Mouse (Mus musculus) subcutaneous adipose tissue, adult 2 months (tissue): Measurements from ENCODE around the gene Nhlh1. TPM values are rescaled to one million over a fixed set of nuclear protein-coding genes. Genes with fewer than 3 reads are reported as not detected.

Experiments used
- polyA plus RNA-seq: library from polyadenylated mRNA; depleted of rRNA; stranded (reverse); fragments of >200 nt; gene quantifications from 2 replicates; pipeline ENCODE4 v1.2.3, GENCODE M21; 2012; ENCODE audit warnings: low replicate concordance; rRNA removed

The Nhlh1 gene
- not detected in 2 replicates for polyA plus RNA-seq

GRCm38 (mm10) chr1:172057491-172057921, at the start of gene Nhlh1:
Nhlh1 (minus strand) TSS chr1:172057573.

GRCm38 (mm10) chr1:172082101-172082898, 24.9 kb upstream of the Nhlh1 start, which contains the start of the genes Copa and Ncstn:
Copa (plus strand) TSS chr1:172082529.
Ncstn (minus strand) TSS chr1:172082795.

GRCm38 (mm10) chr1:172028394-172029275, 28.7 kb downstream of the Nhlh1 start, which contains the start of gene Vangl2:
Vangl2 (minus strand) TSS chr1:172028444.

Other genes with a start within 250 kb of the Nhlh1 start
- 4.3 and 4.4 TPM in 2 replicates for gene Cd84, start 217.9 kb downstream of the Nhlh1 start, polyA plus RNA-seq
- gene Gm10521, start 161.9 kb downstream of the Nhlh1 start, polyA plus RNA-seq, result 0.44 and 0.77 TPM in 2 replicates
- 0.24 and 0.30 TPM in 2 replicates for gene Slamf6, start 140.1 kb downstream of the Nhlh1 start, polyA plus RNA-seq
- gene Vangl2, start 29.1 kb downstream of the Nhlh1 start, polyA plus RNA-seq, result 2.6 and 14.9 TPM in 2 replicates
- 48.2 and 106 TPM in 2 replicates for gene Copa, start 25.0 kb upstream of the Nhlh1 start, polyA plus RNA-seq
- 114 and 136 TPM in 2 replicates for gene Ncstn, start 25.2 kb upstream of the Nhlh1 start, polyA plus RNA-seq
- 146 and 320 TPM in 2 replicates for gene Pex19, start 69.2 kb upstream of the Nhlh1 start, polyA plus RNA-seq
- gene Dcaf8, start 90.5 kb upstream of the Nhlh1 start, polyA plus RNA-seq, result 75.3 and 98.0 TPM in 2 replicates
- 144 and 194 TPM in 2 replicates for gene Pea15a, start 149.2 kb upstream of the Nhlh1 start, polyA plus RNA-seq
- 3.6 and 7.0 TPM in 2 replicates for gene Casq1, start 162.3 kb upstream of the Nhlh1 start, polyA plus RNA-seq
- gene Atp1a4, start 200.8 kb upstream of the Nhlh1 start, polyA plus RNA-seq, result 0.03 and 4.1 TPM in 2 replicates
- 100 and 133 TPM in 2 replicates for gene Igsf8, start 204.1 kb upstream of the Nhlh1 start, polyA plus RNA-seq
- 208 and 473 TPM in 2 replicates for gene Atp1a2, start 240.5 kb upstream of the Nhlh1 start, polyA plus RNA-seq